Mouse (Mus musculus): ENCODE data around the gene Hsd17b2.

- TF ChIP-seq CTCF (conservative IDR thresholded peaks at IDR 0.05; ENCODE audit: insufficient read depth, insufficient read length, low read depth, low read length) (no peak), POLR2A (IDR thresholded peaks at IDR 0.05; ENCODE audit: low read depth, low read length) (no peak)
These were observed 28.3 kb upstream of the Hsd17b2 start, which contains the start of gene Sdr42e1 for GRCm38 (mm10) chr8:117673430-117673830.
